ENCODE assay signal across 22 mouse cellular contexts in the genomic region with DNA sequence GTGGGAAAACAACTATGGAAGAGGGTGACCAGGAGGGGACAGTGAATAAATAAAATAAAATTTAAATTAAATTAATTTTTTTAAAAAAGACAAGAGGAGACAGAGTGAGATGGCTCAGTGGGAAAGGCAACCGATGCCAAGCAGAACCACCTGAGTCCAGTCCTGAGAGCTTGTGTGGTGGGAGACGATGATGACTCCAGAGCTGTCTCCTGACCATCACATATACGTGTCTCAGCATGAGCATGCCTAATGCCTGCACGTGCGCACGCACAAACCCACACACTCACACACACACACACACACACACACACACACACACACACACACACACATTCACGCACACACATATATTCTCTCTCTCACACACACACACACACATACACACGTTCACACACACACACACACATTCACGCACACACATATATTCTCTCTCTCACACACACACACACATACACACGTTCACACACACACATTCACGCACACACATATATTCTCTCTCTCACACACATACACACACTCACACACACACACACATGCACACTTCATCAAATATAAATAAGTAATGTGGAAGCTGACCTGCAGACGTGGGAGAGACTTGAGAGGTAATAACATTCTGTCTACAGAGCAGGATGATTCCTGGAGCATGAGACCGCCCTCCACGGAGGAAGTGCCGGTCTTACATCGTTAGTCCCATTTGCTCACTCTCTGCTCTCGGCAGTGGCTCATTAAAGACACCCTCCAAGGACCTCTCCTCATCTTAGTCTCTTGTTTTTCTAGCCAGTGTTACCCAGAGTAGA.
A peak's percentile ranks its signal among the peaks of the same experiment; 100 is the strongest.
DNase-seq lines count a peak whose midpoint lies in the region; ATAC-seq and TF ChIP-seq lines count a peak whose summit lies in the region.
"Had no signal": no experiment of that assay in that cellular context is flagged by ENCODE, and none has a peak within 500 bp of the region (broad histone marks: within the 10 kb centered on the region; RNA-seq: fewer than 3 reads in every experiment).

No protein-coding gene starts in this region.

- no peak overlapping the region for H3K27ac ChIP-seq in midbrain, embryonic 11.5 days (ENCODE audit: low read depth, low read length)
- no peak overlapping the region for H3K27ac ChIP-seq in midbrain, embryonic 15.5 days
- H3K27ac ChIP-seq in cortical plate, adult 2 months (ENCODE audit: insufficient read depth, low read length): no peak overlapping the region
- H3K27ac ChIP-seq in midbrain, postnatal 0 days (ENCODE audit: low read depth, low read length): no peak overlapping the region
- H3K27ac ChIP-seq: heart, adult 2 months; heart, embryonic 13.5 days; liver, embryonic 13.5 days; stomach, postnatal 0 days had no signal

- DNase-seq in frontal cortex, postnatal 25 days (ENCODE audit: low spot score in 2 of 2): no peak
- DNase-seq in midbrain, embryonic 11.5 days (ENCODE audit: low spot score, missing footprints): peak; percentile 51
- no peak for DNase-seq in midbrain, postnatal 0 days (ENCODE audit: low spot score)
- DNase-seq in adrenal gland, postnatal 4 days (ENCODE audit: low spot score in 2 of 2): no peak
- DNase-seq: adrenal gland, postnatal 25 days; cerebellum, adult 11-12 months; cerebellum, postnatal 25 days; embryo, embryonic 11 days; forebrain, postnatal 0 days; gastrocnemius, postnatal 36 days; heart, adult 2 months; heart, postnatal 14 days; kidney, adult 11 months; liver, embryonic 13.5 days; lung, adult 2 months; lung, postnatal 14 days; right cerebral cortex, postnatal 14 days had no signal

- ATAC-seq in frontal cortex, adult (ENCODE audit: low TSS enrichment): 0 out of 2 replicates have a peak, but pooled peaks have one; percentile 10
- ATAC-seq in midbrain, embryonic 11.5 days (ENCODE audit: low FRiP score): 0 out of 2 replicates have a peak, but pooled peaks have one; percentile 19
- no peak; the same call in 1 of the 2 replicates for ATAC-seq in midbrain, embryonic 15.5 days (replicated peaks)
- 0 out of 2 replicates have a peak, but pooled peaks have one; percentile 5 for ATAC-seq in midbrain, postnatal 0 days (ENCODE audit: low FRiP score)
- ATAC-seq: forebrain, postnatal 0 days had no signal

- H3K4me3 ChIP-seq in midbrain, embryonic 11.5 days (ENCODE audit: low read depth, low read length): no peak overlapping the region
- H3K4me3 ChIP-seq in midbrain, embryonic 15.5 days: no peak overlapping the region
- H3K4me3 ChIP-seq in cortical plate, adult 2 months (ENCODE audit: insufficient read depth, low read length): no peak overlapping the region
- H3K4me3 ChIP-seq in midbrain, postnatal 0 days (ENCODE audit: low read depth, low read length): no peak overlapping the region
- H3K4me3 ChIP-seq: heart, adult 2 months; heart, embryonic 13.5 days; liver, embryonic 13.5 days had no signal

- H3K4me2 ChIP-seq in midbrain, embryonic 11.5 days: no peak overlapping the region
- H3K4me2 ChIP-seq in midbrain, embryonic 15.5 days: no peak overlapping the region
- no peak overlapping the region for H3K4me2 ChIP-seq in midbrain, postnatal 0 days (ENCODE audit: low read depth, low read length, poor library complexity, severe bottlenecking)
- H3K4me2 ChIP-seq: heart, embryonic 13.5 days; liver, embryonic 13.5 days had no signal

- no peaks in the 10 kb centered on the region for H3K36me3 ChIP-seq in midbrain, embryonic 11.5 days (ENCODE audit: control insufficient read depth, insufficient read depth, low read length)
- H3K36me3 ChIP-seq in midbrain, embryonic 15.5 days (replicated peaks): no peaks in the 10 kb centered on the region
- no peaks in the 10 kb centered on the region for H3K36me3 ChIP-seq in midbrain, postnatal 0 days (ENCODE audit: insufficient read depth, low read length)
- H3K36me3 ChIP-seq: heart, embryonic 13.5 days; liver, embryonic 13.5 days had no signal

- H3K9me3 ChIP-seq in midbrain, embryonic 11.5 days (ENCODE audit: control insufficient read depth, low read length): no peaks in the 10 kb centered on the region
- no peaks in the 10 kb centered on the region for H3K9me3 ChIP-seq in midbrain, embryonic 15.5 days
- H3K9me3 ChIP-seq in midbrain, postnatal 0 days (ENCODE audit: low read length): no peaks in the 10 kb centered on the region
- H3K9me3 ChIP-seq: heart, embryonic 13.5 days; liver, embryonic 13.5 days had no signal

- no peaks in the 10 kb centered on the region for H3K27me3 ChIP-seq in midbrain, embryonic 11.5 days (ENCODE audit: control insufficient read depth, insufficient read depth, low read length)
- H3K27me3 ChIP-seq in midbrain, embryonic 15.5 days (replicated peaks): no peaks in the 10 kb centered on the region
- H3K27me3 ChIP-seq in midbrain, postnatal 0 days (ENCODE audit: insufficient read depth, low read length): no peaks in the 10 kb centered on the region
- H3K27me3 ChIP-seq: heart, embryonic 13.5 days; liver, embryonic 13.5 days had no signal

- TF ChIP-seq CTCF in cortical plate, adult 2 months (IDR thresholded peaks at IDR 0.05; ENCODE audit: extremely low read depth, insufficient read depth, low read length): no peak
- no peak for TF ChIP-seq CTCF in midbrain, postnatal 0 days (IDR thresholded peaks at IDR 0.05)

- H3K9ac ChIP-seq in midbrain, embryonic 11.5 days (ENCODE audit: low read length): no peak overlapping the region
- no peak overlapping the region for H3K9ac ChIP-seq in midbrain, embryonic 15.5 days
- no peak overlapping the region for H3K9ac ChIP-seq in midbrain, postnatal 0 days (replicated peaks; ENCODE audit: low read length, poor library complexity, severe bottlenecking)
- H3K9ac ChIP-seq: forebrain, postnatal 0 days; heart, embryonic 13.5 days; liver, embryonic 13.5 days had no signal

- peak; percentile 9; the same call in 1 of the 2 replicates for TF ChIP-seq POLR2A in cortical plate, adult 2 months (IDR thresholded peaks at IDR 0.05; ENCODE audit: extremely low read depth, insufficient read depth, low read length)

- no peaks in the 10 kb centered on the region for H3K4me1 ChIP-seq in midbrain, embryonic 11.5 days (ENCODE audit: control insufficient read depth, insufficient read depth, low read length)
- H3K4me1 ChIP-seq in midbrain, embryonic 15.5 days: no peaks in the 10 kb centered on the region
- no peaks in the 10 kb centered on the region for H3K4me1 ChIP-seq in cortical plate, adult 2 months (ENCODE audit: control insufficient read depth, insufficient read depth, low read length)
- no peaks in the 10 kb centered on the region for H3K4me1 ChIP-seq in midbrain, postnatal 0 days (ENCODE audit: insufficient read depth, low read length)
- H3K4me1 ChIP-seq: heart, embryonic 13.5 days; liver, embryonic 13.5 days had no signal

- 88% methylated on average over 17 of the region's 17 CpGs for WGBS in midbrain, embryonic 11.5 days
- WGBS in midbrain, embryonic 15.5 days: 70% methylated on average over 16 of the region's 17 CpGs
- WGBS in midbrain, postnatal 0 days: 78% methylated on average over 17 of the region's 17 CpGs
